Mouse (Mus musculus) gastrocnemius, adult 2 months (tissue): ENCODE results near the gene Vmn1r82. TPM values are rescaled to one million over a fixed set of nuclear protein-coding genes. Genes with fewer than 3 reads are reported as not detected.

Experiments
- DNase-seq: peaks from one replicate; pipeline ENCODE4 v3.0.0; 2022
- H3K27ac ChIP-seq: fragments of 200-600 bp; 2 replicates; pipeline ENCODE4 v1.8.1; 2022; ENCODE audit warnings: mild to moderate bottlenecking
- H3K4me3 ChIP-seq: fragments of 200-600 bp; 2 replicates; pipeline ENCODE4 v1.8.1; 2022; ENCODE audit warnings: mild to moderate bottlenecking, moderate library complexity
- CTCF ChIP-seq: fragments of 200-600 bp; IDR thresholded peaks from 2 replicates; pipeline ENCODE4 v1.8.1; 2022; ENCODE audit warnings: antibody characterized with exemption, mild to moderate bottlenecking, moderate library complexity
- intact Hi-C: fragments of 180-260 bp; cut with DNase I; formaldehyde crosslinking; loops from one replicate; pipeline ENCODE4 v1.15.1; 2025
- long read RNA-seq, 2 experiments: library from polyadenylated mRNA; stranded (forward); transcript quantifications; one replicate each; pipeline ENCODE4 v2.0.0; 2021
- total RNA-seq, 2 experiments: library from RNA; stranded (reverse); gene quantifications; 2 replicates each; pipeline ENCODE4 v1.2.3; 2021

Vmn1r82 gene
- not detected for total RNA-seq
- long read RNA-seq, experiment 1 = 0 reads
- long read RNA-seq, experiment 2 = 0 reads

DNA sequence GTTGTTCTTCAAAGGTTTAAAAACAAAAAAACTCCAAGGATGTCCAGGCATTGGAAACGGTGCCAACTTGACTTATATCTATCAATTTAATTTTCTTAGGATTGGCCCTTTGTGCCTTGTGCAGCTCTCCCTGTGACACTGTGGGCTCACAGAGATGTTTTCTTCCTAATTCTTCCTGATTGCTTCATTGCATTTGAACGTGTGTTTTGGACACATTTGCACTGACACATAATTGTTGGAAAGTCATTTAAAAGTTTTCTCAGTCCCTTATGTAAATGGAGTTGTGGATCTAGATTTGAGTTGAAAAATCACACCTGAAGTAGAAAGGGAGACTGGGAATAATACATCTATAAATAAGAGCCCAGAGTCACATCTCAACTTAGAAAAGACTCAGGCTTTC, at the start of gene Vmn1r82:
Gene Vmn1r82 (plus strand): TSS at position 301 of the 400 bp plus-strand sequence.
- H3K4me3 ChIP-seq = no peak within 1 kb of the TSS
- no peak for TF ChIP-seq CTCF
- H3K27ac ChIP-seq = no peak within 1 kb of the TSS
- intact Hi-C loops = no loop called here
- DNase-seq = no peak

DNA sequence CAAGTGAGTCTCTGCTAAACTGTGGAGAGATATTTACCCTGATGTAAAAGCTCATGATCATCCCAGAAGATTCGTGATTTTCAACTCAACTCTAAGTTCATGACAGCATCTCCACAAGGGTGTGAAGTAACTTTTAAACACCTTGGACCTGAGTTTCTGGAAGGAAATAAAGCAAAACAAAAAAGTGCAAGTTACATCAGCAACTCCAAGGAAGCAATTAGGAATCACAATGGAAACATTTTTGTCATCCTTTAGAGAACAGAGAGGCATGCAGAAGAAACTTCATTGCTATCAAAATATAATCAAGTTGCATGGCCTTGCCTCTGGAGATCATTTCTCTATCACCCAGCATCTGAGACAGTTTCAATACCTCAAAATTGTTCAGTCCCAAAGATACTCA, 32.1 kb upstream of the Vmn1r82 start, which contains the start of gene Vmn1r81:
Gene Vmn1r81 (minus strand): TSS at position 101 of the 400 bp plus-strand sequence.
- TF ChIP-seq CTCF = no peak
- no peak for DNase-seq
- no peak within 1 kb of the TSS for H3K27ac ChIP-seq
- H3K4me3 ChIP-seq = no peak within 1 kb of the TSS
- intact Hi-C loops = no loop called here

DNA sequence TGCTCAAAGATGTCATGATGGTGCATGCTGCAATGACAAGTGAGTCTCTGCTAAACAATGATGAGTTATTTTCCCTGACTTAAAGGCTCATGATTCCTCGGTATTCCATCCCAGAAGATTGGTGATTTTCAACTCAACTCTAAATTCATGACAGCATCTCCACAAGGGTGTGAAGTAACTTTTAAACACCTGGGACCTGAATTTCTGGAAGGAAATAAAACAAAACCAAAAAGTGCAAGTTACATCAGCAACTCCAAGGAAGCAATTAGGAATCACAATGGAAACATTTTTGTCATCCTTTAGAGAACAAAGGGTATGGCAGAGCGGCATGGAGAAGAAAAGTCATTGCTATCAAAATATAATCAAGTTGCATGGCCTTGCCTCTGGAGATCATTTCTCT, 29.2 kb downstream of the Vmn1r82 start, which contains the start of gene Vmn1r83:
Gene Vmn1r83 (minus strand): TSS at position 101 of the 400 bp plus-strand sequence.
- no peak for DNase-seq
- intact Hi-C loops = no loop called here
- Histone ChIP-seq H3K27ac (no peak within 1 kb of the TSS), H3K4me3 (no peak within 1 kb of the TSS)
- TF ChIP-seq CTCF = no peak

Other genes starting within 250 kb of the Vmn1r82 start
- gene Vmn1r78, start 150.2 kb upstream of the Vmn1r82 start, total RNA-seq = not detected
- gene Vmn1r79, start 129.2 kb upstream of the Vmn1r82 start, total RNA-seq = not detected
- not detected for gene Vmn1r80, start 111.1 kb upstream of the Vmn1r82 start, total RNA-seq
- not detected for gene Vmn1r81, start 32.2 kb upstream of the Vmn1r82 start, total RNA-seq
- not detected for gene Vmn1r83, start 29.1 kb downstream of the Vmn1r82 start, total RNA-seq
- not detected for gene Vmn1r84, start 68.8 kb downstream of the Vmn1r82 start, total RNA-seq
- 1 to 10 TPM; 1.6 to 2.2 TPM for gene Zfp551, start 122.3 kb downstream of the Vmn1r82 start, total RNA-seq
- 1 to 10 TPM; 4.9 to 6.4 TPM for gene Zfp606, start 177.9 kb downstream of the Vmn1r82 start, total RNA-seq
- gene 2900092C05Rik, start 212.1 kb downstream of the Vmn1r82 start, total RNA-seq = not detected